In the genomic region with DNA sequence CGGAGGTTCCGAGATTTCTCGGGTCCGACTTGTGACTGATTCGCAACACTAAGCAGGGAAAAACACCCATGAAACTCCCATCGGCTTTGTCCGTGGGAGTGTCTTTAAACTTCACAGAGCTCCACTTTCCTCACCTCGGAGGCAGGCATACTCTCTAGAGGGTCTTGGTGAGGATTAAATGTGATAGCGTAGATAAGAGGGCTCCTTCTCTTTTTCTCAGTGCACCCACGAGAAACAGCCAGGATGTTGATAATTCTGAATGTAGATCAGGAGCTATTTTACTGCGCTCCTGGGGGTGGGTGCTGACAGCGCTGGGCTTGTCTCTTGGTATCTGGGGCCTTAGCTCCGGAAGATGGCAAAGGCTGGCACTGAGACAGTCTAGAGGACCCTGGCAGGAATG, we compare ENCODE assay signal across 33 mouse cellular contexts.
DNase-seq lines count a peak whose midpoint lies in the region; ATAC-seq and TF ChIP-seq lines count a peak whose summit lies in the region.
"Had no signal": no experiment of that assay in that cellular context is flagged by ENCODE, and none has a peak within 500 bp of the region (broad histone marks: within the 10 kb centered on the region; RNA-seq: fewer than 3 reads in every experiment).

No protein-coding gene starts in this region.

- H3K4me3 ChIP-seq in heart, embryonic 10.5 days, result peak overlapping the region; percentile 15; the same call in 1 of the 2 replicates
- no peak overlapping the region for H3K4me3 ChIP-seq in heart, embryonic 13.5 days
- no peak overlapping the region for H3K4me3 ChIP-seq in heart, embryonic 16.5 days (ENCODE audit: low read length)
- H3K4me3 ChIP-seq in G1E (ENCODE audit: low read depth, low read length), result peak overlapping the region; percentile 26; the same call in 1 of the 2 replicates
- H3K4me3 ChIP-seq in midbrain, embryonic 13.5 days (replicated peaks), result no peak overlapping the region
- H3K4me3 ChIP-seq: embryonic facial prominence, embryonic 10.5 days; embryonic facial prominence, embryonic 13.5 days; erythroblast, embryonic 14.5 days; forebrain, embryonic 13.5 days; gastrocnemius, adult 2 months; hindbrain, embryonic 13.5 days; intestine, embryonic 15.5 days; kidney, embryonic 15.5 days had no signal

- H3K36me3 ChIP-seq in heart, embryonic 10.5 days, result no peaks in the 10 kb centered on the region
- H3K36me3 ChIP-seq in heart, embryonic 13.5 days, result no peaks in the 10 kb centered on the region
- no peaks in the 10 kb centered on the region for H3K36me3 ChIP-seq in heart, embryonic 16.5 days (ENCODE audit: control insufficient read depth, insufficient read depth)
- no peaks in the 10 kb centered on the region for H3K36me3 ChIP-seq in G1E (replicated peaks)
- no peaks in the 10 kb centered on the region for H3K36me3 ChIP-seq in midbrain, embryonic 13.5 days
- H3K36me3 ChIP-seq: embryonic facial prominence, embryonic 10.5 days; embryonic facial prominence, embryonic 13.5 days; hindbrain, embryonic 13.5 days; intestine, embryonic 15.5 days; kidney, embryonic 15.5 days had no signal

- H3K9ac ChIP-seq in heart, embryonic 13.5 days, result 0 out of 2 replicates have a peak overlapping the region, but pooled peaks have one; percentile 38
- H3K9ac ChIP-seq in heart, embryonic 16.5 days (ENCODE audit: low read length), result no peak overlapping the region
- no peak overlapping the region for H3K9ac ChIP-seq in midbrain, embryonic 13.5 days (replicated peaks)
- H3K9ac ChIP-seq: embryonic facial prominence, embryonic 13.5 days; forebrain, embryonic 13.5 days; forebrain, postnatal 0 days; hindbrain, embryonic 13.5 days; intestine, embryonic 15.5 days; kidney, embryonic 15.5 days had no signal

- no peak for DNase-seq in heart, embryonic 10.5 days (ENCODE audit: low spot score)
- no peak for DNase-seq in heart, postnatal 25 days (ENCODE audit: low spot score)
- no peak for DNase-seq in heart, postnatal 36 days
- DNase-seq in heart, postnatal 10 days, result no peak
- DNase-seq in G1E (ENCODE audit: low spot score), result no peak
- DNase-seq: adrenal gland, adult 8-10 months; adrenal gland, postnatal 25 days; B cell, adult 2 months; cerebellum, adult 11-12 months; cerebellum, adult 8-10 months; cerebellum, postnatal 10 days; cerebellum, postnatal 36 days; embryo, embryonic 11 days; forebrain, postnatal 0 days; gastrocnemius, adult 2 months; gastrocnemius, postnatal 14 days; heart, adult 11 months; heart, postnatal 14 days; kidney, adult 11 months; kidney, adult 8-10 months had no signal

- peak overlapping the region; percentile 34 for H3K4me2 ChIP-seq in heart, embryonic 13.5 days
- peak overlapping the region; percentile 16; the same call in 1 of the 2 replicates for H3K4me2 ChIP-seq in heart, embryonic 16.5 days (ENCODE audit: low read depth, low read length)
- H3K4me2 ChIP-seq in midbrain, embryonic 13.5 days (replicated peaks), result no peak overlapping the region
- H3K4me2 ChIP-seq: embryonic facial prominence, embryonic 13.5 days; forebrain, embryonic 13.5 days; hindbrain, embryonic 13.5 days; intestine, embryonic 15.5 days; kidney, embryonic 15.5 days had no signal

- intact Hi-C loops in heart, postnatal 25 days (cut with DNase I), result loop anchor here (10.0 kb wide), 1 partner anchor 258 kb away; no protein-coding TSS in a partner anchor
- intact Hi-C loops in heart, postnatal 36 days (cut with DNase I), result no loop called here
- intact Hi-C loops in heart, postnatal 10 days (cut with DNase I), result no loop called here

- ATAC-seq in heart, embryonic 13.5 days (ENCODE audit: extremely low read depth, insufficient number of reproducible peaks, low FRiP score, low TSS enrichment), result no peak
- ATAC-seq in heart, embryonic 16.5 days (replicated peaks; ENCODE audit: extremely low read depth, insufficient read depth, low FRiP score), result no peak
- ATAC-seq in G1E (ENCODE audit: extremely low read depth, insufficient number of reproducible peaks, low FRiP score, poor library complexity, severe bottlenecking), result no peak
- no peak for ATAC-seq in midbrain, embryonic 13.5 days
- ATAC-seq: activated CD4-positive, CD25-positive, alpha-beta regulatory T cell, adult 4 months; forebrain, embryonic 13.5 days; hindbrain, embryonic 16.5 days; intestine, embryonic 15.5 days had no signal

- no peak for TF ChIP-seq CTCF in G1E (IDR thresholded peaks at IDR 0.05; ENCODE audit: low read depth, low read length)

- H3K4me1 ChIP-seq in heart, embryonic 10.5 days, result peaks cover 28% of the 10 kb centered on the region
- peaks cover 26% of the 10 kb centered on the region for H3K4me1 ChIP-seq in heart, embryonic 13.5 days
- no peaks in the 10 kb centered on the region; the same call in 1 of the 2 replicates for H3K4me1 ChIP-seq in heart, embryonic 16.5 days (ENCODE audit: control insufficient read depth, insufficient read depth, low read length)
- H3K4me1 ChIP-seq in G1E (ENCODE audit: insufficient read depth, low read depth, low read length), result peaks cover 47% of the 10 kb centered on the region
- 0 out of 2 replicates have a peak, but pooled peaks cover 4% of the 10 kb centered on the region for H3K4me1 ChIP-seq in midbrain, embryonic 13.5 days (replicated peaks)
- H3K4me1 ChIP-seq: hindbrain, embryonic 13.5 days had no signal

- H3K9me3 ChIP-seq in heart, embryonic 10.5 days, result no peaks in the 10 kb centered on the region
- H3K9me3 ChIP-seq in heart, embryonic 13.5 days, result no peaks in the 10 kb centered on the region
- H3K9me3 ChIP-seq in heart, embryonic 16.5 days (replicated peaks; ENCODE audit: control insufficient read depth, low read length), result no peaks in the 10 kb centered on the region
- peaks cover 6% of the 10 kb centered on the region for H3K9me3 ChIP-seq in G1E (replicated peaks)
- no peaks in the 10 kb centered on the region for H3K9me3 ChIP-seq in midbrain, embryonic 13.5 days
- H3K9me3 ChIP-seq: embryonic facial prominence, embryonic 10.5 days; embryonic facial prominence, embryonic 13.5 days; forebrain, embryonic 13.5 days; hindbrain, embryonic 13.5 days; intestine, embryonic 15.5 days; kidney, embryonic 15.5 days had no signal

- peak overlapping the region; percentile 13; the same call in 1 of the 2 replicates for H3K27ac ChIP-seq in heart, embryonic 10.5 days
- no peak overlapping the region for H3K27ac ChIP-seq in heart, embryonic 13.5 days (replicated peaks)
- no peak overlapping the region for H3K27ac ChIP-seq in heart, embryonic 16.5 days (ENCODE audit: low read length)
- H3K27ac ChIP-seq in midbrain, embryonic 13.5 days, result no peak overlapping the region
- H3K27ac ChIP-seq: embryonic facial prominence, embryonic 10.5 days; embryonic facial prominence, embryonic 13.5 days; forebrain, embryonic 13.5 days; gastrocnemius, adult 2 months; hindbrain, embryonic 13.5 days; intestine, embryonic 15.5 days; kidney, embryonic 15.5 days had no signal

- WGBS in heart, embryonic 10.5 days, result 47% methylated on average over 13 of the region's 13 CpGs
- 41% methylated on average over 13 of the region's 13 CpGs for WGBS in heart, embryonic 13.5 days
- WGBS in heart, embryonic 16.5 days, result 54% methylated on average over 13 of the region's 13 CpGs
- 87% methylated on average over 13 of the region's 13 CpGs for WGBS in midbrain, embryonic 13.5 days

- H3K27me3 ChIP-seq in heart, embryonic 10.5 days (ENCODE audit: insufficient read depth, poor library complexity, severe bottlenecking), result no peaks in the 10 kb centered on the region
- H3K27me3 ChIP-seq in heart, embryonic 13.5 days (replicated peaks), result no peaks in the 10 kb centered on the region
- no peaks in the 10 kb centered on the region for H3K27me3 ChIP-seq in heart, embryonic 16.5 days (ENCODE audit: control insufficient read depth, insufficient read depth, low read length)
- peaks cover 21% of the 10 kb centered on the region for H3K27me3 ChIP-seq in G1E (ENCODE audit: insufficient read depth, low read length)
- peaks cover 43% of the 10 kb centered on the region for H3K27me3 ChIP-seq in midbrain, embryonic 13.5 days
- H3K27me3 ChIP-seq: CH12.LX; embryonic facial prominence, embryonic 13.5 days; forebrain, embryonic 13.5 days; hindbrain, embryonic 13.5 days; intestine, embryonic 15.5 days; kidney, embryonic 15.5 days had no signal

Comparison
In these comparisons a context has a peak if more than half of its experiments do, and no peak if none do; other contexts are left out.
1. H3K4me3 ChIP-seq: peak in heart, embryonic 10.5 days (single experiment) and G1E (single experiment); none in heart, embryonic 13.5 days (single experiment), heart, embryonic 16.5 days (single experiment) and midbrain, embryonic 13.5 days (single experiment).